Mouse (Mus musculus): Measurements from ENCODE around the gene Dgkh. TPM values are rescaled to one million over a fixed set of nuclear protein-coding genes. Genes with fewer than 3 reads are reported as not detected.

The Dgkh gene
- polyA plus RNA-seq, 1 experiment from 2014 or later: 0.26 TPM

- H3K4me1 ChIP-seq (ENCODE audit: control insufficient read depth, low read depth, low read length): no peaks in the 10 kb centered on the region; the same call in 1 of the 2 replicates
- no peaks in the 10 kb centered on the region for H3K27me3 ChIP-seq (ENCODE audit: control insufficient read depth, insufficient read depth, low read depth, low read length)
- no peak overlapping the region for H3K4me3 ChIP-seq (ENCODE audit: low read depth, low read length)
- no peak overlapping the region for H3K9ac ChIP-seq (ENCODE audit: low read depth, low read length)
- H3K36me3 ChIP-seq (ENCODE audit: control insufficient read depth, insufficient read depth): no peaks in the 10 kb centered on the region
- ATAC-seq (ENCODE audit: low read depth): no peak
- WGBS (ENCODE audit: insufficient replicate concordance): 64% methylated on average over 6 of the region's 6 CpGs
- H3K27ac ChIP-seq (ENCODE audit: low read length): no peak overlapping the region
- H3K4me2 ChIP-seq (ENCODE audit: low read depth, low read length): no peak overlapping the region
- H3K9me3 ChIP-seq (replicated peaks; ENCODE audit: control insufficient read depth, low read length): no peaks in the 10 kb centered on the region
Measured at GRCm38 (mm10) chr14:78676457-78676856, 56.1 kb downstream of the Dgkh start.

- no peaks in the 10 kb centered on the region for H3K9me3 ChIP-seq (replicated peaks; ENCODE audit: control insufficient read depth, low read length)
- ATAC-seq (ENCODE audit: low read depth): no peak
- H3K9ac ChIP-seq (ENCODE audit: low read depth, low read length): no peak overlapping the region
- H3K4me2 ChIP-seq (ENCODE audit: low read depth, low read length): no peak overlapping the region
- H3K4me1 ChIP-seq (ENCODE audit: control insufficient read depth, low read depth, low read length): no peaks in the 10 kb centered on the region; the same call in 1 of the 2 replicates
- H3K36me3 ChIP-seq (ENCODE audit: control insufficient read depth, insufficient read depth): no peaks in the 10 kb centered on the region
- 68% methylated on average over 9 of the region's 9 CpGs for WGBS (ENCODE audit: insufficient replicate concordance)
- no peaks in the 10 kb centered on the region for H3K27me3 ChIP-seq (ENCODE audit: control insufficient read depth, insufficient read depth, low read depth, low read length)
- H3K27ac ChIP-seq (ENCODE audit: low read length): no peak overlapping the region
- H3K4me3 ChIP-seq (ENCODE audit: low read depth, low read length): no peak overlapping the region
Measured at GRCm38 (mm10) chr14:78674606-78675005, 58.0 kb downstream of the Dgkh start.

GRCm38 (mm10) chr14:78669986-78670385, 62.6 kb downstream of the Dgkh start:
- no peak overlapping the region for H3K4me3 ChIP-seq (ENCODE audit: low read depth, low read length)
- no peak overlapping the region for H3K4me2 ChIP-seq (ENCODE audit: low read depth, low read length)
- 66% methylated on average over 10 of the region's 10 CpGs for whole genome bisulfite sequencing (ENCODE audit: insufficient replicate concordance)
- ATAC-seq (ENCODE audit: low read depth): no peak
- H3K27ac ChIP-seq (ENCODE audit: low read length): no peak overlapping the region
- H3K4me1 ChIP-seq (ENCODE audit: control insufficient read depth, low read depth, low read length): no peaks in the 10 kb centered on the region
- H3K36me3 ChIP-seq (ENCODE audit: control insufficient read depth, insufficient read depth): no peaks in the 10 kb centered on the region
- no peaks in the 10 kb centered on the region for H3K9me3 ChIP-seq (replicated peaks; ENCODE audit: control insufficient read depth, low read length)
- H3K27me3 ChIP-seq (ENCODE audit: control insufficient read depth, insufficient read depth, low read depth, low read length): no peaks in the 10 kb centered on the region
- H3K9ac ChIP-seq (ENCODE audit: low read depth, low read length): no peak overlapping the region

GRCm38 (mm10) chr14:78668291-78668690, 64.3 kb downstream of the Dgkh start:
- 14% methylated on average over 6 of the region's 6 CpGs for WGBS (ENCODE audit: insufficient replicate concordance)
- no peak overlapping the region for H3K27ac ChIP-seq (ENCODE audit: low read length)
- H3K36me3 ChIP-seq (ENCODE audit: control insufficient read depth, insufficient read depth): no peaks in the 10 kb centered on the region
- no peak for ATAC-seq (ENCODE audit: low read depth)
- H3K4me1 ChIP-seq (ENCODE audit: control insufficient read depth, low read depth, low read length): no peaks in the 10 kb centered on the region
- no peak overlapping the region for H3K4me2 ChIP-seq (ENCODE audit: low read depth, low read length)
- no peak overlapping the region for H3K9ac ChIP-seq (ENCODE audit: low read depth, low read length)
- H3K27me3 ChIP-seq (ENCODE audit: control insufficient read depth, insufficient read depth, low read depth, low read length): no peaks in the 10 kb centered on the region
- H3K9me3 ChIP-seq (replicated peaks; ENCODE audit: control insufficient read depth, low read length): no peaks in the 10 kb centered on the region
- H3K4me3 ChIP-seq (ENCODE audit: low read depth, low read length): no peak overlapping the region

- no peaks in the 10 kb centered on the region for H3K36me3 ChIP-seq (ENCODE audit: control insufficient read depth, insufficient read depth)
- no peak overlapping the region for H3K4me3 ChIP-seq (ENCODE audit: low read depth, low read length)
- H3K27me3 ChIP-seq (ENCODE audit: control insufficient read depth, insufficient read depth, low read depth, low read length): no peaks in the 10 kb centered on the region
- ATAC-seq (ENCODE audit: low read depth): no peak
- H3K9ac ChIP-seq (ENCODE audit: low read depth, low read length): no peak overlapping the region
- no peaks in the 10 kb centered on the region for H3K4me1 ChIP-seq (ENCODE audit: control insufficient read depth, low read depth, low read length)
- WGBS (ENCODE audit: insufficient replicate concordance): 51% methylated on average over 5 of the region's 5 CpGs
- H3K9me3 ChIP-seq (replicated peaks; ENCODE audit: control insufficient read depth, low read length): no peaks in the 10 kb centered on the region
- no peak overlapping the region for H3K27ac ChIP-seq (ENCODE audit: low read length)
- H3K4me2 ChIP-seq (ENCODE audit: low read depth, low read length): no peak overlapping the region
Measured at GRCm38 (mm10) chr14:78667763-78668162, 64.8 kb downstream of the Dgkh start.

GRCm38 (mm10) chr14:78662641-78663040, 69.9 kb downstream of the Dgkh start:
- Histone ChIP-seq H3K27me3 (ENCODE audit: control insufficient read depth, insufficient read depth, low read depth, low read length) (no peaks in the 10 kb centered on the region), H3K4me3 (ENCODE audit: low read depth, low read length) (no peak overlapping the region), H3K36me3 (ENCODE audit: control insufficient read depth, insufficient read depth) (no peaks in the 10 kb centered on the region), H3K9me3 (replicated peaks; ENCODE audit: control insufficient read depth, low read length) (no peaks in the 10 kb centered on the region), H3K4me2 (ENCODE audit: low read depth, low read length) (no peak overlapping the region), H3K9ac (ENCODE audit: low read depth, low read length) (no peak overlapping the region), H3K27ac (ENCODE audit: low read length) (no peak overlapping the region), H3K4me1 (ENCODE audit: control insufficient read depth, low read depth, low read length) (no peaks in the 10 kb centered on the region)
- ATAC-seq (ENCODE audit: low read depth): no peak
- WGBS (ENCODE audit: insufficient replicate concordance): 71% methylated on average over 5 of the region's 5 CpGs

- WGBS (ENCODE audit: insufficient replicate concordance): 80% methylated on average over 14 of the region's 14 CpGs
- no peak overlapping the region for H3K4me2 ChIP-seq (ENCODE audit: low read depth, low read length)
Measured at GRCm38 (mm10) chr14:78661462-78661861, 71.1 kb downstream of the Dgkh start.

GRCm38 (mm10) chr14:78658697-78659096, 73.9 kb downstream of the Dgkh start:
- 85% methylated on average over 6 of the region's 6 CpGs for WGBS (ENCODE audit: insufficient replicate concordance)
- no peak for ATAC-seq (ENCODE audit: low read depth)
- no peak overlapping the region for H3K27ac ChIP-seq (ENCODE audit: low read length)

More at GRCm38 (mm10) chr14:78661462-78661861, 71.1 kb downstream of the Dgkh start:
- Histone ChIP-seq H3K36me3 (ENCODE audit: control insufficient read depth, insufficient read depth) (no peaks in the 10 kb centered on the region), H3K9ac (ENCODE audit: low read depth, low read length) (no peak overlapping the region), H3K4me3 (ENCODE audit: low read depth, low read length) (no peak overlapping the region), H3K4me1 (ENCODE audit: control insufficient read depth, low read depth, low read length) (no peaks in the 10 kb centered on the region), H3K27me3 (ENCODE audit: control insufficient read depth, insufficient read depth, low read depth, low read length) (no peaks in the 10 kb centered on the region), H3K27ac (ENCODE audit: low read length) (no peak overlapping the region), H3K9me3 (replicated peaks; ENCODE audit: control insufficient read depth, low read length) (no peaks in the 10 kb centered on the region)
- ATAC-seq (ENCODE audit: low read depth): no peak

GRCm38 (mm10) chr14:78656832-78657626, 75.5 kb downstream of the Dgkh start:
- H3K4me1 ChIP-seq (ENCODE audit: control insufficient read depth, low read depth, low read length): no peaks in the 10 kb centered on the region
- H3K4me2 ChIP-seq (ENCODE audit: low read depth, low read length): no peak overlapping the region
- ATAC-seq (ENCODE audit: low read depth): no peak
- H3K27me3 ChIP-seq (ENCODE audit: control insufficient read depth, insufficient read depth, low read depth, low read length): no peaks in the 10 kb centered on the region
- H3K9ac ChIP-seq (ENCODE audit: low read depth, low read length): no peak overlapping the region
- H3K27ac ChIP-seq (ENCODE audit: low read length): no peak overlapping the region
- H3K9me3 ChIP-seq (replicated peaks; ENCODE audit: control insufficient read depth, low read length): no peaks in the 10 kb centered on the region
- H3K4me3 ChIP-seq (ENCODE audit: low read depth, low read length): no peak overlapping the region
- no peaks in the 10 kb centered on the region for H3K36me3 ChIP-seq (ENCODE audit: control insufficient read depth, insufficient read depth)
- 74% methylated on average over 18 of the region's 18 CpGs for WGBS (ENCODE audit: insufficient replicate concordance)

More at GRCm38 (mm10) chr14:78658697-78659096, 73.9 kb downstream of the Dgkh start:
- H3K27me3 ChIP-seq (ENCODE audit: control insufficient read depth, insufficient read depth, low read depth, low read length): no peaks in the 10 kb centered on the region
- no peaks in the 10 kb centered on the region for H3K9me3 ChIP-seq (replicated peaks; ENCODE audit: control insufficient read depth, low read length)
- H3K9ac ChIP-seq (ENCODE audit: low read depth, low read length): no peak overlapping the region
- H3K36me3 ChIP-seq (ENCODE audit: control insufficient read depth, insufficient read depth): no peaks in the 10 kb centered on the region
- H3K4me3 ChIP-seq (ENCODE audit: low read depth, low read length): no peak overlapping the region
- no peaks in the 10 kb centered on the region for H3K4me1 ChIP-seq (ENCODE audit: control insufficient read depth, low read depth, low read length)
- H3K4me2 ChIP-seq (ENCODE audit: low read depth, low read length): no peak overlapping the region

Measured in liver, embryonic 16.5 days (tissue).